Mouse (Mus musculus) small intestine, adult 2 months (tissue): Measurements from ENCODE around the gene Hdac4.

Source experiments
- CTCF ChIP-seq: fragments of 200-500 bp; IDR thresholded peaks from 2 replicates; pipeline ENCODE4 v1.5.1; 2012; ENCODE audit warnings: low read depth, mild to moderate bottlenecking, control low read depth, inconsistent platforms, low read length, moderate library complexity, mixed read lengths; ENCODE audit not compliant: insufficient replicate concordance, insufficient read length; ENCODE audit errors: extremely low read depth
- POLR2A ChIP-seq: fragments of 200-500 bp; IDR thresholded peaks from 2 replicates; pipeline ENCODE4 v1.6.1; 2012; ENCODE audit warnings: low read depth, mild to moderate bottlenecking, control low read depth, inconsistent platforms, low read length, moderate library complexity

- TF ChIP-seq CTCF (no peak), POLR2A (no peak)
Measured at GRCm38 (mm10) chr1:92035770-92036169, 159.7 kb downstream of the Hdac4 start.
